Mouse (Mus musculus) hindbrain, embryonic 16.5 days (tissue): Measurements from ENCODE around the gene Gm28635. TPM values are rescaled to one million over a fixed set of nuclear protein-coding genes. Genes with fewer than 3 reads are reported as not detected.

Experiments
- ATAC-seq: fragments of 200-750 bp; cut with Nextera tagmentation; 2 replicates; pipeline ENCODE4 v1.8.0; 2017; ENCODE audit warnings: moderate TSS enrichment, moderate library complexity
- H3K27ac ChIP-seq: fragments of 300-500 bp; sonication (generic); 2 replicates; pipeline ENCODE4 v1.5.1; 2014; ENCODE audit warnings: low read depth, mild to moderate bottlenecking, control low read depth, low read length, moderate library complexity
- H3K27me3 ChIP-seq: fragments of 300-500 bp; sonication (generic); replicated peaks from 2 replicates; pipeline ENCODE4 v1.6.1; 2014; ENCODE audit warnings: low read length; ENCODE audit not compliant: control insufficient read depth, insufficient read depth
- H3K36me3 ChIP-seq: fragments of 300-500 bp; sonication (generic); 2 replicates; pipeline ENCODE4 v1.6.1; 2014; ENCODE audit warnings: mild to moderate bottlenecking, low read length, moderate library complexity, mixed read lengths; ENCODE audit not compliant: control insufficient read depth, insufficient read depth
- H3K4me1 ChIP-seq: fragments of 300-500 bp; sonication (generic); 2 replicates; pipeline ENCODE4 v1.6.1; 2014; ENCODE audit warnings: low read depth, low read length; ENCODE audit not compliant: control insufficient read depth, insufficient read depth
- H3K4me2 ChIP-seq: fragments of 300-500 bp; sonication (generic); 2 replicates; pipeline ENCODE4 v1.6.1; 2014; ENCODE audit warnings: mild to moderate bottlenecking, low read length, control low read depth, moderate library complexity
- H3K4me3 ChIP-seq: fragments of 300-500 bp; sonication (generic); 2 replicates; pipeline ENCODE4 v1.5.1; 2014; ENCODE audit warnings: mild to moderate bottlenecking, low read length, control low read depth, moderate library complexity
- H3K9ac ChIP-seq: fragments of 300-500 bp; sonication (generic); 2 replicates; pipeline ENCODE4 v1.6.1; 2014; ENCODE audit warnings: low read depth, mild to moderate bottlenecking, control low read depth, low read length, moderate library complexity
- H3K9me3 ChIP-seq: fragments of 300-500 bp; sonication (generic); 2 replicates; pipeline ENCODE4 v1.6.1; 2014; ENCODE audit warnings: mild to moderate bottlenecking, low read length, moderate library complexity; ENCODE audit not compliant: control insufficient read depth
- WGBS: fragments of 180-500 bp; shearing (Covaris S2); extraction: QIAGEN DNeasy Blood & Tissue Kit; methylation state at CpG from one replicate; pipeline ENCODE4 v1.1.7; 2014; 5-methylcytosine and 5-hydroxymethylcytosine counted together
- polyA plus RNA-seq: library from polyadenylated mRNA; unstranded; fragments of >200 nt; fragmentation: Nextera tagmentation; extraction: Ambion mirVana; gene quantifications from 2 replicates; pipeline ENCODE4 v1.2.1, GENCODE M21; 2015

Gm28635 gene
- polyA plus RNA-seq: not detected in 2 replicates

GRCm38 (mm10) chr2:84677968-84678880, at the start of gene Gm28635, which contains the start of gene Med19:
Gene Gm28635, minus strand, starts transcription at chr2:84678041.
Gene Med19, plus strand, starts transcription at chr2:84678402.
- peak within 1 kb of the TSS; percentile 73 for H3K4me2 ChIP-seq
- H3K36me3 ChIP-seq: peaks cover 12% of the 10 kb centered on the region
- peak; percentile 100 for ATAC-seq
- H3K4me1 ChIP-seq: peaks cover 21% of the 10 kb centered on the region
- peak within 1 kb of the TSS; percentile 86 for H3K27ac ChIP-seq
- no peaks in the 10 kb centered on the region for H3K27me3 ChIP-seq
- peak within 1 kb of the TSS; percentile 76 for H3K9ac ChIP-seq
- 0% methylated on average over 44 of the region's 44 CpGs for WGBS
- H3K9me3 ChIP-seq: no peaks in the 10 kb centered on the region
- peak within 1 kb of the TSS; percentile 71 for H3K4me3 ChIP-seq

- Histone ChIP-seq H3K4me3 (peak within 1 kb of the TSS; percentile 51), H3K36me3 (peaks cover 8% of the 10 kb centered on the region), H3K9ac (peak within 1 kb of the TSS; percentile 55), H3K27me3 (no peaks in the 10 kb centered on the region), H3K4me2 (peak within 1 kb of the TSS; percentile 94), H3K27ac (peak within 1 kb of the TSS; percentile 63), H3K4me1 (peaks cover 23% of the 10 kb centered on the region), H3K9me3 (no peaks in the 10 kb centered on the region)
- peak; percentile 97 for ATAC-seq
- under 1% methylated on average over 39 of the region's 39 CpGs for WGBS
Observed at GRCm38 (mm10) chr2:84727172-84727858, 49.5 kb upstream of the Gm28635 start, which contains the start of gene Clp1. Gene Clp1, minus strand, starts transcription at chr2:84727350.

- ATAC-seq: peak; percentile 6
- H3K9me3 ChIP-seq: no peaks in the 10 kb centered on the region
- H3K9ac ChIP-seq: peak overlapping the region; percentile 55
- H3K4me3 ChIP-seq: peak overlapping the region; percentile 51
- WGBS: 3% methylated on average over 9 of the region's 9 CpGs
- peak overlapping the region; percentile 94 for H3K4me2 ChIP-seq
- 0 out of 2 replicates have a peak overlapping the region, but pooled peaks have one; percentile 0 for H3K27ac ChIP-seq
- peaks cover 8% of the 10 kb centered on the region for H3K36me3 ChIP-seq
- H3K27me3 ChIP-seq: no peaks in the 10 kb centered on the region
- H3K4me1 ChIP-seq: peaks cover 23% of the 10 kb centered on the region
Observed at GRCm38 (mm10) chr2:84726716-84727115, 48.9 kb upstream of the Gm28635 start.

GRCm38 (mm10) chr2:84725770-84726169, 47.9 kb upstream of the Gm28635 start:
- no peak overlapping the region for H3K4me3 ChIP-seq
- no peak for ATAC-seq
- H3K4me1 ChIP-seq: peaks cover 23% of the 10 kb centered on the region
- 95% methylated on average over 10 of the region's 10 CpGs for WGBS
- no peak overlapping the region for H3K27ac ChIP-seq
- H3K27me3 ChIP-seq: no peaks in the 10 kb centered on the region
- no peak overlapping the region for H3K9ac ChIP-seq
- no peaks in the 10 kb centered on the region for H3K9me3 ChIP-seq
- H3K36me3 ChIP-seq: peaks cover 8% of the 10 kb centered on the region
- no peak overlapping the region; the same call in 1 of the 2 replicates for H3K4me2 ChIP-seq

- H3K27me3 ChIP-seq: no peaks in the 10 kb centered on the region
- 97% methylated on average over 14 of the region's 14 CpGs for WGBS
Observed at GRCm38 (mm10) chr2:84723856-84724255, 46.0 kb upstream of the Gm28635 start.

GRCm38 (mm10) chr2:84721182-84721581, 43.3 kb upstream of the Gm28635 start:
- Histone ChIP-seq H3K27me3 (no peaks in the 10 kb centered on the region), H3K36me3 (peaks cover 8% of the 10 kb centered on the region), H3K9me3 (no peaks in the 10 kb centered on the region), H3K4me1 (peaks cover 20% of the 10 kb centered on the region), H3K9ac (no peak overlapping the region), H3K4me2 (no peak overlapping the region), H3K27ac (no peak overlapping the region), H3K4me3 (no peak overlapping the region)
- WGBS: 71% methylated on average over 3 of the region's 3 CpGs
- no peak for ATAC-seq

More at GRCm38 (mm10) chr2:84723856-84724255, 46.0 kb upstream of the Gm28635 start:
- Histone ChIP-seq H3K4me2 (no peak overlapping the region), H3K36me3 (peaks cover 8% of the 10 kb centered on the region), H3K9ac (no peak overlapping the region), H3K4me3 (no peak overlapping the region), H3K4me1 (peaks cover 23% of the 10 kb centered on the region), H3K9me3 (no peaks in the 10 kb centered on the region), H3K27ac (no peak overlapping the region)
- no peak for ATAC-seq

GRCm38 (mm10) chr2:84720718-84721117, 42.9 kb upstream of the Gm28635 start:
- Histone ChIP-seq H3K36me3 (peaks cover 8% of the 10 kb centered on the region), H3K27ac (no peak overlapping the region), H3K9me3 (no peaks in the 10 kb centered on the region), H3K9ac (no peak overlapping the region), H3K4me2 (no peak overlapping the region), H3K4me1 (peaks cover 15% of the 10 kb centered on the region), H3K27me3 (no peaks in the 10 kb centered on the region), H3K4me3 (no peak overlapping the region)
- ATAC-seq: no peak
- 89% methylated on average over 2 of the region's 2 CpGs for WGBS

- no peak overlapping the region for H3K27ac ChIP-seq
- H3K4me2 ChIP-seq: no peak overlapping the region
- WGBS: 94% methylated on average over 4 of the region's 4 CpGs
- ATAC-seq: no peak
- H3K9ac ChIP-seq: no peak overlapping the region
- H3K9me3 ChIP-seq: no peaks in the 10 kb centered on the region
- no peaks in the 10 kb centered on the region for H3K36me3 ChIP-seq
- H3K4me3 ChIP-seq: no peak overlapping the region
- peaks cover 12% of the 10 kb centered on the region for H3K4me1 ChIP-seq
- no peaks in the 10 kb centered on the region for H3K27me3 ChIP-seq
Observed at GRCm38 (mm10) chr2:84717357-84717756, 39.5 kb upstream of the Gm28635 start.
